Mouse (Mus musculus): Measurements from ENCODE around the gene Mtmr10. TPM values are rescaled to one million over a fixed set of nuclear protein-coding genes. Genes with fewer than 3 reads are reported as not detected.

Gene Mtmr10
- polyA plus RNA-seq, 1 experiment from 2014 or later: 17.7 TPM

DNA sequence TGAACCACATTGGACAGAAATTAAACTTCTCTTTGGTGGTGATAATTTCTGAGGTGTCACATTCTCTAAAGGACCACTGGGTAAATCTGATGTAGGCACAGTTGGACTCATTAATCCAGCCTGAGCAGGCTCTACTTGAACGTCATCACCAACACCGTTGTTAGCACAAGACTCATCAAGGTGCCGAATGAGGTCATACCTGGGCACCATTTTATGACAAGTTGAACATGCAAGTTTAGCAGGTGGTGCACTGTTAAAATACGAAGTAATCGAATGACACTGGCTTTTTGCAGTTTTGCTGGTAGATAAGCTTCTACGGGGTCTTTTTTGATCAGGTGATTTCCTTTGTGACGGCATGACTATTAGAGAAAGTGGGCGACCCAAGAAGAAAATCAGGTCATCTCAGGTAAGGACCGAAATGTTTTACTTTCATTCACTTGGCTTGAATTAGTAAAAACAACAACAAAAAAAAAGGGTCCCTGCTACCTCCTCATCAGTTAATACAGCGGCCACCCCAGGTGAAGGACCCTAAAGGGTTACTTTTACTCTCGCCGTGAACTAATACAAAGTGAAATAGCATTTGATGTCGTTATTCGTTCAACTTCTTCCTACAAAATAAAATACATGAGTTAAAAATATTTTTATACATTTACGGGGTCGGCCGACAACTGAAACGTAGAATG lies 85.8 kb downstream of the Mtmr10 start:
- 14% methylated on average over 18 of the region's 18 CpGs for WGBS

DNA sequence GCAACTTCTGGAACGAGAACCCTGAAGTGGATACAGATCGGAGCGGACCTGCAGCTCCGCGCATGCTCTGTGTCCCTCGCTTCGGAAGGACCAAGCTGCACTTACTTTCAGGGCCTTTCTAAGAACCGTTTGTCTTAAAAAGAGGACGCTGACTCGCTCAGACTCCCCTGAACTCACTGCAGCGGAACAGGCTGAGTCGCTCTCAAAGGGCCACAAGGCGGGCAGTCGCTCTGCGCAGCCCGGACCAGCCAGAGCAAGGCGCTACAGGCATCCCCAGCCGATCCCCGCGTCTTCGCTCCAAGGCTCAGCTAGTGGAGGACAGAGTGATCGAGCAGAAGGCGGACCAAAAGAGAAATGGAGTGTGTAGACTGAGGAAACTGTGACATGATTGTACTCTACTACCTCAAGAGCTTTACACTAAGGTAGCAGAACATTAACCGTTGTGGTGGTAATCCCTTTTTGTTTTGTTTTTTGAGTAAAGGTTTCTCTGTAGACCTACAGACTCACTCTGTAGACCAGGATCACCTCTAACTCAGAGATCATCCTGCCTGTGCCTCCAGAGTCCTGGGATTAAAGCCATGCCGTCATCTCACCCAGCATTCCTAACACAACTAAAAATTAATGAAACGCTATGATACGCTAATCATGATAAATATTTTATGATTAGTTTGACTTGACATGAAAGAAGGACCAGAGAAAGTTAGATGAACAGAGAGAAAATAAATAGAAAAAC lies 86.5 kb downstream of the Mtmr10 start, which contains the start of gene Fan1:
Gene Fan1, minus strand, starts transcription at position 266 of the 733 bp plus-strand sequence.
- peaks cover 4% of the 10 kb centered on the region; the same call in 1 of the 2 replicates for H3K4me1 ChIP-seq (ENCODE audit: control insufficient read depth, insufficient read depth, low read length)
- peak within 1 kb of the TSS; percentile 89 for H3K27ac ChIP-seq (ENCODE audit: low read depth, low read length)
- WGBS: 4% methylated on average over 27 of the region's 27 CpGs
- peak within 1 kb of the TSS; percentile 64 for H3K4me2 ChIP-seq (ENCODE audit: low read depth, low read length)
- peaks cover 22% of the 10 kb centered on the region for H3K36me3 ChIP-seq (ENCODE audit: control insufficient read depth, insufficient read depth, low read length)
- no peaks in the 10 kb centered on the region for H3K27me3 ChIP-seq (ENCODE audit: control insufficient read depth, insufficient read depth, low read length)
- peak within 1 kb of the TSS; percentile 72 for H3K4me3 ChIP-seq (ENCODE audit: low read depth, low read length)
- H3K9ac ChIP-seq (replicated peaks; ENCODE audit: low read depth, low read length): peak within 1 kb of the TSS; percentile 67
- H3K9me3 ChIP-seq (ENCODE audit: control insufficient read depth, low read length): no peaks in the 10 kb centered on the region
- ATAC-seq (ENCODE audit: low read depth): peak; percentile 98

More for the DNA sequence above, 85.8 kb downstream of the Mtmr10 start:
- peak overlapping the region; percentile 72 for H3K4me3 ChIP-seq (ENCODE audit: low read depth, low read length)
- ATAC-seq (ENCODE audit: low read depth): peak; percentile 29; the same call in 1 of the 2 replicates
- peak overlapping the region; percentile 64 for H3K4me2 ChIP-seq (ENCODE audit: low read depth, low read length)
- no peaks in the 10 kb centered on the region for H3K9me3 ChIP-seq (ENCODE audit: control insufficient read depth, low read length)
- no peaks in the 10 kb centered on the region for H3K27me3 ChIP-seq (ENCODE audit: control insufficient read depth, insufficient read depth, low read length)
- H3K27ac ChIP-seq (ENCODE audit: low read depth, low read length): peak overlapping the region; percentile 89
- peaks cover 4% of the 10 kb centered on the region; the same call in 1 of the 2 replicates for H3K4me1 ChIP-seq (ENCODE audit: control insufficient read depth, insufficient read depth, low read length)
- H3K36me3 ChIP-seq (ENCODE audit: control insufficient read depth, insufficient read depth, low read length): peaks cover 17% of the 10 kb centered on the region
- peak overlapping the region; percentile 67 for H3K9ac ChIP-seq (replicated peaks; ENCODE audit: low read depth, low read length)

Small RNAs within 50 kb of the gene (microRNA-seq; reads per million reads assigned to microRNA genes)
- gene Mir6416: not detected

Other genes starting within 250 kb of the Mtmr10 start
- 0.11 and 0.59 TPM in 2 replicates for gene Trpm1, start 133.8 kb upstream of the Mtmr10 start, polyA plus RNA-seq (2014; fragmentation: Nextera tagmentation; extraction: Ambion mirVana)
- gene Fan1, start 86.4 kb downstream of the Mtmr10 start, polyA plus RNA-seq (2014; fragmentation: Nextera tagmentation; extraction: Ambion mirVana): 6.4 and 6.5 TPM in 2 replicates
- 22.9 and 29.3 TPM in 2 replicates for gene Mphosph10, start 104.6 kb downstream of the Mtmr10 start, polyA plus RNA-seq (2014; fragmentation: Nextera tagmentation; extraction: Ambion mirVana)
- 40.8 and 44.8 TPM in 2 replicates for gene Mcee, start 105.0 kb downstream of the Mtmr10 start, polyA plus RNA-seq (2014; fragmentation: Nextera tagmentation; extraction: Ambion mirVana)
- gene Apba2, start 214.1 kb downstream of the Mtmr10 start, polyA plus RNA-seq (2014; fragmentation: Nextera tagmentation; extraction: Ambion mirVana): 166 and 171 TPM in 2 replicates